Mouse (Mus musculus): Measurements from ENCODE around the gene Rbfox1.

- TF ChIP-seq CTCF (IDR thresholded peaks at IDR 0.05; ENCODE audit: low read depth) (no peak), EP300 (optimal IDR thresholded peaks at IDR 0.05) (no peak)
These were observed 270.4 kb downstream of the Rbfox1 start for GRCm38 (mm10) chr16:6155556-6155955.
